Mouse (Mus musculus): Measurements from ENCODE around the gene Mfsd4b5. TPM values are rescaled to one million over a fixed set of nuclear protein-coding genes. Genes with fewer than 3 reads are reported as not detected.

Mfsd4b5 gene
- polyA plus RNA-seq, 1 experiment: not detected

GRCm38 (mm10) chr10:39982604-39983003 lies 3.8 kb downstream of the Mfsd4b5 start:
- no peak for TF ChIP-seq GATA1 (IDR thresholded peaks at IDR 0.05; ENCODE audit: low read length)

DNA sequence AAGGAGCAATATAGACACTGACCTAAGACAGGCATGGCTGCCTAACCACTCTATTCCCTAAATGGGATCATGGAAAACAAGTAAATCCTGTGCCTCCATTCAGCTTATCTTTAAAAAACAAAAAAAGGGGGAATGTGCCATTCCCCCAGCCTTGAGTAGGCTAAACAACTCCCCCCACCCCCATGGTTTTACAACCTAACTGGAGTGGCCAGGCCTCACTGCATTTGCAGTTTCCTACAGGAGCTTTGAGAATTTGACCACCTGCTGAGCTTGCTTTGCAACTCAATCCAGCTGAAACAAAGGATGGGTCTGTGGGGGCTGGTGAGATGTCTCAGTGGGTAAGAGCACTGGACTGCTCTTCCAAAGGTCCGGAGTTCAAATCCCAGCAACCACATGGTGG lies 8.2 kb downstream of the Mfsd4b5 start:
- TF ChIP-seq GATA1 (IDR thresholded peaks at IDR 0.05; ENCODE audit: low read length): no peak

- no peak for TF ChIP-seq GATA1 (IDR thresholded peaks at IDR 0.05; ENCODE audit: low read length)
Observed at GRCm38 (mm10) chr10:39977346-39977745, 9.1 kb downstream of the Mfsd4b5 start.

DNA sequence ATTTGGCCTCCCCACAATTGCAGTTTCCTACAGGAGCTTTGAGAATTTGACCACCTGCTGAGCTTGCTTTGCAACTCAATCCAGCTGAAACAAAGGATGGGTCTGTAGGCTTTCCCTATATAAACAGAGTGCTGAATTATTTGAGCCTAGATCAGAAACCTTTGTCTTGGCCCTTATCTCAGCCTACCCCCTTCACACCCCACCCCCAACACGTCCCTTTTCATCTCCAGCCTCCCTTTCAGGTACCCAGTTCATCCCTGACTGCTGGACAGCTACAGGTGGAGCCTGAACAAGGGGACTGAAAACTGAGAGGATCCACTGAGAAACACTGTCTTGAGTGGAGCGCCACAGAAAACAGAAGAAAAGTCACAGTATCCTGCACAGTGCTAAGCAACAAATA lies 10.7 kb downstream of the Mfsd4b5 start:
- TF ChIP-seq GATA1 (IDR thresholded peaks at IDR 0.05; ENCODE audit: low read length): no peak

DNA sequence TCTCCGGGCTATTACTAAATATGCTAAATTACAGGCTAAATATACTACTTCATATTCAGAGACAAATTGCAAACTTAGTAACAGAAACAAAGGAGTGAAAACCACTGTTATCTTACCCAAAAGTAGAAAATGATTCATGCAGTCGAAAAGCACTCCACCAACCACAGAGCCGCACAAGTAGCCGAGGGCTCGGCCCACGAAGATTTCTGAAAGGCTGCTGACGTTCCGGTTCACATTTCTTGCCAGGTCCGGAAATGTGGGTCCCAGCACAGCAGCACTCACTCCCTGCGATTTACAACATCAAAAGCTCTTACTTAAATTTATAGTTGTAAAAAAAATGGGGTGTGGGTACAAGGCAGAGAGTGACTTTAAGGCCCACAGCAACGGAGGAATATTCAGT lies 11.5 kb downstream of the Mfsd4b5 start:
- no peak for TF ChIP-seq GATA1 (IDR thresholded peaks at IDR 0.05; ENCODE audit: low read length)

DNA sequence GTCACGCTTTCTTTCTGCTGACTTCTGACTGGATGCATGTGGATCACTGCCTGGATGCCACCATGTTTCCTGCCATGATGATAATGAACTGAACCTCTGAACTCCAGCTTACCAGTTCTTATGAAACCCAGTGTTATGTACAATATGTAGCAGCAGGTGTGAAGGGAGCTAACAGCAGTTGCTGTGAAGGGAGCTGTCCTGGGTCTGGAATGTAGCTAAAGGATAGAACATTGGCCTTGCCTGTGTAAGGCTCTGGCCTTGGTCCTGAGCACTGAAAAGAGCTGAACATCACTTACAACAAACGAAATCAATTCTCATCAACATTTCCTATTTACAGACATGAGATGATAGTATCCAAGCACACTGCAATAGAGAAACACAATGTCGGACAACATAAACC lies 18.9 kb downstream of the Mfsd4b5 start:
- TF ChIP-seq GATA1 (IDR thresholded peaks at IDR 0.05; ENCODE audit: low read length): no peak

- TF ChIP-seq GATA1 (IDR thresholded peaks at IDR 0.05; ENCODE audit: low read length): no peak
Observed at GRCm38 (mm10) chr10:39961906-39962305, 24.5 kb downstream of the Mfsd4b5 start.

DNA sequence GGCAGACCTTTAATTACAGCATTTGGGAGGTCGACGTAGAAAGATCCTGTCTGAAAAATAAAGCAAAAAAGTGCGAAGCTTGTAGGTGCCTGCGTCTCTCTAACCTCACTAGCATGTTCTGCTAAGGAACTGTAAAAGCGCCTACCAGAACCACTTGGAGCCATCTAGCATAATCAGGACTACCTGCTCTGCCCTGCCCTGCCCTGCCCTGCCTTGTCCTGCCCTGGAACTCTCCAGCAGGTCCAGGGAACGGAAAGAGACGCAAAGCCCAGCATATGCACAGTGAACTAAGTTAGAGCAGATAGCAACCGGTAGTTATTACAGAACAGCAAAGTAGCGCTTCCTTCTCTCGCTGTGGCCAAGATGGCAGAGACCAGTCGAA lies 26.0 kb downstream of the Mfsd4b5 start:
- no peak for TF ChIP-seq GATA1 (IDR thresholded peaks at IDR 0.05; ENCODE audit: low read length)

- no peak for TF ChIP-seq GATA1 (IDR thresholded peaks at IDR 0.05; ENCODE audit: low read length)
Observed at GRCm38 (mm10) chr10:39959761-39960440, 26.5 kb downstream of the Mfsd4b5 start, which contains the start of gene Mfsd4b3. Mfsd4b3 (minus strand) TSS chr10:39960153.

DNA sequence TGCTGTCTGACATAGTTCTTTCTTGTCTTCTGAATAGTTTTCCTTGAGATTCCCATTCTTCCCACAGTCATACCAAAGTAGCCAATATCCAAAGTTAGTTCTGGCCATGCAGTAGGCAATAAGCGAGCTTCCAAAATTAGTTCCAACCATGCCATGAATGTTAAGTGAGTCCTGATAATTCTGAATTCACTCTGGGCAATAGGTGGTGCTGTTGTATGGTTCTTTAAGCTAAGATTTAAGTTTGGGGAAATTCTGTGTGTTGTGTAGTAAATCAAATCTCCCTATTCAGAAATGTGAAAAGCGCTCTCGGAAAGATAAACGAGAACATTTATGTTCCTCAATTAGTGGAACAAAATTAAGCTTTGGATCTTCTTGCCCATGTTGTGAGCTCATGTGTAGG lies 28.2 kb downstream of the Mfsd4b5 start:
- no peak for TF ChIP-seq GATA1 (IDR thresholded peaks at IDR 0.05; ENCODE audit: low read length)

DNA sequence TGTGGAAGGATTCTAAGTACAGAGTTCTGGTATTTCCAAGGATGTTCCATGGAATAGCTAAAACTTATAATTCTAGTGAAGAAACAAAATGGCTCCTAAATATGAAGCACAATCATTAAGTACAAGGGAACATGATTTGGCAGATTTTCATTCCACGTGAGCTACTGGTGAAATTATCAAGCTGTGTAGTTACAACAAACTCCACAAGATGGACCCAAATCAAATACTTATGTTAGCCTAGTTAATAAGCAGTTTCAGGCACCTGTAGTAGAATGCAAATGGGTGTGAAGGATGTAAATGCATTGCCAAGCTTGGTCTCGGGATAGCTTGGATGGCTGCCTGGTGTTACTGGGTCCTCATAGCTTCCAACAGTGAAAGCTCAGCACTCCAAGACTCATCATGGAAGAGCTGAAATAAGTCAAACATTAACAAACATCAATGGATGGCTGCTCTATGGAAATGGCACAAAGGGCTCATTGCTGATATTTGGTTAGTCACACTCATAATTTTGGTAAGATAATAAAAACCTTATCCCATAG lies 30.0 kb downstream of the Mfsd4b5 start:
- no peak for TF ChIP-seq GATA1 (IDR thresholded peaks at IDR 0.05; ENCODE audit: low read length)

DNA sequence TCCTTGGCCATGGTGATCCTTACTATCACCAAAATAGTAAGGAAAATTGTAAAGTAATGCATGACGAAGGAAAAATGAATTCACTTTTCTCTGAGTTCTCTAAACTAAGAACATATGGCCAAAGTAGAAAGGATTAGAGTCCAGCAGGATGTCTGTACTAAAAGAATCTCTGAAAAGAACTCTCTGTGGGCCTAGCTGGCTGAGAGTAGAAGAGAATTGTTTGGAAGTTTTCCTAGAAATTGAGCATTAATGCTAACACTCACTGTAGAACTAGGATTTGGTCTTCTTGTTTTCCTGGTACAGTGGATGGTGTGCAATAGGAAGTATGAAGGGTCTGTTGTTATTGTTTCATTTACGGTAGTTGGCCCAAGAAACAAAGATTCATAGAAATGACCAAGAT lies 31.3 kb downstream of the Mfsd4b5 start:
- TF ChIP-seq GATA1 (IDR thresholded peaks at IDR 0.05; ENCODE audit: low read length): no peak

DNA sequence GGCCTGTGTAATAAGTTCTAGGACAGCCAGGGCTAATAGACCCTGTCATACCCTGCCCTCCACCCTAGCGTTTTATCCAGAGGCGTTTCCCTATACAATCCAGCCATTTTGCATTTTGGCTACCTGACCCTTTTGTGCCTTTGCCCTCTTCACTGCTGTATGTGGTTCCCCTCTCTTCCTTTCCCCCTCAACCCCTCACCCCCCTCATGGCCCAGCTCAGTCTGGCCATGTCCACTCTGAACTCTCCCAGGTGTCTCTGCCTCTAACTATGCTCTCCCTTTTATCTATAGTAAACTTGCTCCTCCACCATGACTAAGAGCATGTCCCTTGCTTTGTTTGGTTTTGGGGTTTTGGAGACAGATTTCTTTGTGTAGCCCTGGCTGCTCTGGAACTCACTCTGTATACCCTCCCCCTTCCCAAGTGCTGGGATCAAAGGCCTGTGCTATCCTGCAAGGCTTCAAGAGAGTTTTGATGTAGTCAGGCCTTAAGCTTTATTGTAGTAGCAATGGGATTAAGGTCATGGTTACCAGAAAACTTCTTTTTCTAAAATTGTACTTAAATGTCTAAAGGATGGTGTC lies 37.0 kb downstream of the Mfsd4b5 start:
- no peak for TF ChIP-seq GATA1 (IDR thresholded peaks at IDR 0.05; ENCODE audit: low read length)

DNA sequence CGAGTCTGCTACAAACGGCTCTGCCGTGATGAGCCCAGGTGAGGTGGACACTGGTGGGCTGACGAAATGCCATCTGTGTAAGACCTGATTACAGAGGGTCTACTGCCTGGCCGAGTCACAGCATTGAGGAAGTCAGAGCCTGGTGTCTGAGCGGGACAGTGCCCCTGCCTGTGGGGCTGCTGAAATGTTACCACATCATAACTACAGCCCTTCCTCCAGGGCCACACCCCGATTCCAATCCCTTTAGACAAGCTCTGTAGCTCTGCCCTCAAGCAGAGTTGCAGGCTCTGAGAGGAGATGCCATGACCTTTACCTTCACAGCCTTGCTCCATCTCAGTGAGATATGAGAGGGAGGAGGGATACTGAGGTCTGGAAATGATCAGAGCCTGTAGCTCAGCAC lies 49.9 kb downstream of the Mfsd4b5 start:
- no peak for TF ChIP-seq GATA1 (IDR thresholded peaks at IDR 0.05; ENCODE audit: low read length)

DNA sequence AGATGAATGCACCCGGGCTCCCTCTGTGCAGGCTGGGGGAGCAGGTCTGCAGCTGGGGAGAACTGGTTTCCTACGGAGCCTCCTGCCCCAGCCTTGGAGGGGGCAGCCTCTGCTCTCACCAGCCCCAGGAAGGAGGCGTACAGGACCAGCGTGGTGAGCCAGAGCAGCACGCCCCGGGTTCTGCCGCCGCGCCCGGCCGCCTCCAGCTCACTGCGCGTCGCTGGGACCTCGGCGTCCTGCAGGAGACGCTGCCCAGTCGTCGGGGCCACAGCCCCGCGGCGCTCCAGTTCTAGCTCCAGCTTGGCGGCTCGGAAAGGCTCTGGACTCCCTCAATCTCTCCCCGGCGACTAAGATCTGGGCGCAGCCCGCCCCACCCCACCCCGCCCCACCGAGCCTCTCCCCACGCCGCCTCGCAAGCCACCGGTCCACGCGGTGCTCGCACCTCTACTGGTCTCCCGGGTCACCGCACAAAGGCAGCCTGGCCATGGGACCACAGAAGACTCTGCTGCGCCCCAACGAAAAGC lies 59.8 kb downstream of the Mfsd4b5 start, which contains the start of gene Mfsd4b2:
Gene Mfsd4b2, minus strand, starts transcription at position 308 of the 524 bp plus-strand sequence.
- no peak for TF ChIP-seq GATA1 (IDR thresholded peaks at IDR 0.05; ENCODE audit: low read length)

- TF ChIP-seq GATA1 (IDR thresholded peaks at IDR 0.05; ENCODE audit: low read length): no peak
Observed at GRCm38 (mm10) chr10:39912616-39913015, 73.8 kb downstream of the Mfsd4b5 start.
